Mouse (Mus musculus): Measurements from ENCODE around the gene Ugt1a7c. TPM values are rescaled to one million over a fixed set of nuclear protein-coding genes. Genes with fewer than 3 reads are reported as not detected.
"Not testable (repeated sequence)": the region's sequence is repeated elsewhere in the genome, so short reads cannot be mapped to it uniquely, and the experiment has no call there.

The Ugt1a7c gene
- polyA plus RNA-seq, 1 experiment from 2014 or later = 0.70 TPM

DNA sequence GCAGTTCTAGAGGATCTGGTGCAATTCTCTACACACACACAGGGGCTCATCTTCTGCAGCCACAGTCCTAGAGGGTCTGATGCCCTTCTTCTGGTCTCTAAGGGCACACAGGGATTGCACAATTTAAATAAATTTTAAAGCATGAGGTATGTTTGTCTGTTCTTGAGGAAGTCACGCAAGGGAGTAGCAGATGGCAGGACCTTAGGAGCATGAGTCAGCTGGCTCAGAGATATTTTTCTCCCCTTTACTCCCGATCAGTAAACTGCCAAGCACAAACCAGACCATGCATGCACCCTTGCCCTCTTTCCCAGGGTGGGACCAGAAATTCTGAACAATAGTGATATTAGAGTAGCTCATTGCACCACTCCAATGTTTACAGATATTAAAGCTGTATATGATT is 63.6 kb downstream of the Ugt1a7c start:
- Histone ChIP-seq H3K4me3 (replicated peaks) (no peak overlapping the region), H3K4me2 (no peak overlapping the region), H3K27ac (no peak overlapping the region), H3K4me1 (no peaks in the 10 kb centered on the region), H3K9ac (no peak overlapping the region), H3K36me3 (replicated peaks) (no peaks in the 10 kb centered on the region), H3K9me3 (no peaks in the 10 kb centered on the region), H3K27me3 (no peaks in the 10 kb centered on the region)
- no peak for ATAC-seq (ENCODE audit: low FRiP score)
- 95% methylated on average over 2 of the region's 2 CpGs for WGBS

- no peak within 1 kb of the TSS for H3K4me2 ChIP-seq
- no peak for ATAC-seq (ENCODE audit: low FRiP score)
- no peak within 1 kb of the TSS for H3K9ac ChIP-seq
- no peaks in the 10 kb centered on the region for H3K36me3 ChIP-seq (replicated peaks)
- 83% methylated on average over 5 of the region's 5 CpGs for WGBS
- H3K4me3 ChIP-seq (replicated peaks) = no peak within 1 kb of the TSS
- H3K9me3 ChIP-seq = no peaks in the 10 kb centered on the region
- H3K4me1 ChIP-seq = no peaks in the 10 kb centered on the region
- H3K27ac ChIP-seq = no peak within 1 kb of the TSS
- no peaks in the 10 kb centered on the region for H3K27me3 ChIP-seq
Measured at GRCm38 (mm10) chr1:88165711-88166110, 70.8 kb downstream of the Ugt1a7c start, which contains the start of gene Ugt1a5. Gene Ugt1a5 (plus strand): TSS chr1:88166012.

DNA sequence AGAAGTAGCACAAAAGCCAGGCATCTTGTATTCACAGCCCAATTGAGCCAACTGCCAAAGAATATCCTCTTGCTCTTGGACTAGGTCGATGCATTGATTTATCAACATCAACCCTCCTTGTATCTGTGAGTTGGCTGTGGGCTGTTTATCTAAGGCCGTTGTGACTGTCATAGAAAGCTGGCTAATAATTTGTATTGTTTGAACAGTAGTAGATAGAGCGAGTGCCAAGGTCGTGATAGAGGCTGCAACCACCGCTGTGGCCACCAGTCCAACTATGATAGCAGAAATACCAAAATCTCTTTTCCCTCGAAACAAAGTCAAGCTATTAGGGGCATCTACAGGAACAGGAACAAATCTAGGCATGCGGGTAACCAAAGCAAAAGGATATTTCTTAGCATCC is 77.3 kb downstream of the Ugt1a7c start:
- H3K4me2 ChIP-seq; H3K27me3 ChIP-seq; H3K27ac ChIP-seq; ATAC-seq (ENCODE audit: low FRiP score); H3K9ac ChIP-seq; H3K4me1 ChIP-seq; H3K9me3 ChIP-seq; H3K36me3 ChIP-seq (replicated peaks); H3K4me3 ChIP-seq (replicated peaks): not testable (repeated sequence)
- 84% methylated on average over 6 of the region's 7 CpGs for WGBS

DNA sequence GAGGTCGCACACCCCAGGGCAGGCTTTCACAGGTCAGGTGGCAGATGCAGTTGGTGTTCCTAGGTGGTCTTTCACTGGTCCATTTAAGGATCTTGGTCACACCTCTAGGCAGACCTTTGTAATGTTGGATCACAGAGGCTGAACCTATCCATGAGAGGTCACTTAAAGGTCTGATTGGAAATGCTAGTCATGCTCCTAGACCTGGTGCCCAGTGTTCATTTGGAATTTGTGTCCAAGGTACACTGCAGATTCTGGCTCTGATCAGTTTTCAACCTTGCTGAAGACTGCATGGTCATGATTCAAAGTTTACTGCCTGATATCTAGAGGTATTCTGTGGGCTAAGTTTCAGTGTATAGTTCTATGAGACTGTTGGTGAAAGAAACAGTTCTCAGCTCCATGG is 84.8 kb downstream of the Ugt1a7c start:
- Histone ChIP-seq H3K36me3 (replicated peaks) (no peaks in the 10 kb centered on the region), H3K4me3 (replicated peaks) (no peak overlapping the region), H3K9ac (no peak overlapping the region), H3K27me3 (no peaks in the 10 kb centered on the region), H3K4me1 (no peaks in the 10 kb centered on the region), H3K9me3 (peaks cover 14% of the 10 kb centered on the region), H3K27ac (no peak overlapping the region), H3K4me2 (no peak overlapping the region)
- WGBS = 77% methylated on average over 1 of the region's 1 CpGs
- no peak for ATAC-seq (ENCODE audit: low FRiP score)

DNA sequence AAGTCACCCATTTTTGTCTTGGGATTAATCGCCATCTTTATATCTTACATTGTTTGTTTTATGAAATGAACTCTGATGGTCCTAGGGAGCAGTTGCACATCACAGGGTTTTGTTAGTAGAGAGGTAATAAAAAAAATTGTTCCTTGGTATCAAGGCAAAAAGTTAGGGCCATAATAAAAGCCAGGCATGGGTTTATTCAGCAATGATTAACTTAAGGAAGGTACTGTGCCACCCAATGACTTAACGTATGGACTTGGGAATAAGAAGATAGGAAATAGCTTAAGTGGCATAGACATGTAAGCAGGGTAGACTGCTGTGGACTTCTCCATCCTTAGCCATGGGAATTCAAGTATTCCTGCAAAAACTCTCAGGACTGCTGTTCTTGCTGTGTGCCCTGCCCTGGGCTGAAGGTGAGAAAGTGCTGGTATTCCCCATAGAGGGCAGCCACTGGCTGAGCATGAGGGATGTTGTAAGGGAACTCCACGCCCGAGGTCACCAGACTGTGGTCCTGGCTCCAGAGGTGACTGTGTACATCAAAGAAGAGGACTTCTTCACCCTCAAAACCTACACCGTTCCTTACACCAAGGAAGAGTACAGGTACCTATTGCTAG is 91.6 kb downstream of the Ugt1a7c start:
- H3K27ac ChIP-seq = no peak overlapping the region
- H3K36me3 ChIP-seq (replicated peaks) = no peaks in the 10 kb centered on the region
- no peak overlapping the region for H3K9ac ChIP-seq
- H3K9me3 ChIP-seq = no peaks in the 10 kb centered on the region
- WGBS = 84% methylated on average over 5 of the region's 5 CpGs
- H3K4me1 ChIP-seq = no peaks in the 10 kb centered on the region
- ATAC-seq (ENCODE audit: low FRiP score) = no peak
- H3K4me3 ChIP-seq (replicated peaks) = no peak overlapping the region
- no peak overlapping the region for H3K4me2 ChIP-seq
- H3K27me3 ChIP-seq = no peaks in the 10 kb centered on the region

DNA sequence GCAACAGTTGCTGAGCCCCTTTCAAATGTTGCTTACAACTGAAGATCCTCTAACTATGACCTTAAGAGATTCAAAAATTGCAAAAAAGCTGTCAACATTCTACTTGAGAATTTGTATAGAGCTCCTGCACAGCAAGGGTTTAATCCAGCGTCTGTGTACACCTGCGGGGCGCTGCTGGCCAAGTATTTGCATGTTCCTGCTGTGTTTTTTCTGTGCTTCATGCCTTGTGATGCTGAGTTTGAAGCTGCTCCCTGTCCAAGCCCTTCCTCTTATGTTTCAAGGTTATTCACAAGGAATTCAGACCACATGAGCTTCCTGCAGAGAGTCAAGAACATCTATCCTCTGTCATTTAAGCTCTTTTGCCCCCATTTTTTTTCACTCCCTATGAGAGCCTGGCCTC is 97.3 kb downstream of the Ugt1a7c start:
- Histone ChIP-seq H3K36me3 (replicated peaks) (no peaks in the 10 kb centered on the region), H3K9ac (no peak overlapping the region), H3K4me3 (replicated peaks) (no peak overlapping the region), H3K4me1 (no peaks in the 10 kb centered on the region), H3K9me3 (no peaks in the 10 kb centered on the region), H3K27me3 (no peaks in the 10 kb centered on the region), H3K27ac (no peak overlapping the region), H3K4me2 (no peak overlapping the region)
- no peak for ATAC-seq (ENCODE audit: low FRiP score)
- WGBS = 70% methylated on average over 3 of the region's 3 CpGs

GRCm38 (mm10) chr1:88195687-88196086 is 100.8 kb downstream of the Ugt1a7c start:
- no peaks in the 10 kb centered on the region for H3K27me3 ChIP-seq
- H3K36me3 ChIP-seq (replicated peaks) = no peaks in the 10 kb centered on the region
- no peak overlapping the region for H3K4me2 ChIP-seq
- no peaks in the 10 kb centered on the region for H3K4me1 ChIP-seq
- H3K4me3 ChIP-seq (replicated peaks) = no peak overlapping the region
- no peak overlapping the region for H3K9ac ChIP-seq
- no peak overlapping the region for H3K27ac ChIP-seq
- no peaks in the 10 kb centered on the region for H3K9me3 ChIP-seq
- 94% methylated on average over 1 of the region's 1 CpGs for WGBS
- no peak for ATAC-seq (ENCODE audit: low FRiP score)

DNA sequence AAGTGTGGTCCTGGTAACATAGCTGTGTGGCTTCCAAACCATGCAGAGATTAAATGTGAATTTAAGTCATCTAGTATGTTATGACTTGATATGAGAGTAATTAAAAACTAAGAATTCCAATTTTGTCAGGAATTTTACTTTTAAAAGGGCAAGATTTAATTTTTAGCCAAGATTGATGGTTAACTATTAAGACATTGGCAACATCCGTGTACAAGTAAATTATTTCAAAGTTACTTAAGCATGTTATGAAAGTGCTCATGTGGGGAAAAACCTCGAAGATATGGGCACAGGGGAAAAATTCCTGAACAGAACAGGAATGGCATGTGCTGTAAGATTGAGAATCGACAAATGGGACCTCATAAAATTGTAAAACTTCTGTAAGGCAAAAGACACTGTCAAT is 102.6 kb downstream of the Ugt1a7c start:
- no peak overlapping the region for H3K4me3 ChIP-seq (replicated peaks)
- H3K4me2 ChIP-seq = no peak overlapping the region
- ATAC-seq (ENCODE audit: low FRiP score) = no peak
- 83% methylated on average over 3 of the region's 3 CpGs for WGBS
- no peaks in the 10 kb centered on the region for H3K27me3 ChIP-seq
- H3K9ac ChIP-seq = no peak overlapping the region
- no peaks in the 10 kb centered on the region for H3K9me3 ChIP-seq
- H3K4me1 ChIP-seq = no peaks in the 10 kb centered on the region
- no peaks in the 10 kb centered on the region for H3K36me3 ChIP-seq (replicated peaks)
- no peak overlapping the region for H3K27ac ChIP-seq

- peaks cover 2% of the 10 kb centered on the region; the same call in 1 of the 2 replicates for H3K4me1 ChIP-seq
- H3K27me3 ChIP-seq = no peaks in the 10 kb centered on the region
- H3K4me2 ChIP-seq = no peak overlapping the region
- no peaks in the 10 kb centered on the region for H3K36me3 ChIP-seq (replicated peaks)
- H3K27ac ChIP-seq = no peak overlapping the region
- H3K4me3 ChIP-seq (replicated peaks) = no peak overlapping the region
- H3K9me3 ChIP-seq = no peaks in the 10 kb centered on the region
- 78% methylated on average over 2 of the region's 2 CpGs for WGBS
- H3K9ac ChIP-seq = no peak overlapping the region
- ATAC-seq (ENCODE audit: low FRiP score) = no peak
Measured at GRCm38 (mm10) chr1:88199996-88200395, 105.1 kb downstream of the Ugt1a7c start.

DNA sequence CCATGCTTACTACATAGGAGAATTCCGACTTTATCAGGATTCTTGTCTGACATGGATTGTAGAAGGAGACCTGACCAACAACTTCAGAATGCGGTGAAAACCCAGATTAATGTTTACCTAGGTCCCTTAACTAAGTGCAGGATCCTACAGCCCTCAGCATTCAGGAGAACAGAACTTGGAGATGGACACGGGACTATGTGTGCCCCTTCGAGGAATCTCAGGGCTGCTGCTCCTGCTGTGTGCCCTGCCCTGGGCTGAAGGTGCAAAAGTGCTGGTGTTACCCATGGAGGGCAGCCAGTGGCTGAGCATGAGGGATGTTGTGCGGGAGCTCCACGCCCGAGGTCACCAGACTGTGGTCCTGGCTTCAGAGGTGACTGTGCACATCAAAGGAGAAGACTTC is 105.6 kb downstream of the Ugt1a7c start, which contains the start of gene Ugt1a2:
Gene Ugt1a2 (plus strand): TSS at position 146 of the 400 bp plus-strand sequence.
- no peaks in the 10 kb centered on the region for H3K9me3 ChIP-seq
- H3K27ac ChIP-seq = no peak within 1 kb of the TSS
- peaks cover 6% of the 10 kb centered on the region; the same call in 1 of the 2 replicates for H3K4me1 ChIP-seq
- WGBS = 90% methylated on average over 7 of the region's 7 CpGs
- H3K4me2 ChIP-seq = no peak within 1 kb of the TSS
- no peak within 1 kb of the TSS for H3K4me3 ChIP-seq (replicated peaks)
- ATAC-seq (ENCODE audit: low FRiP score) = no peak
- H3K27me3 ChIP-seq = no peaks in the 10 kb centered on the region
- no peaks in the 10 kb centered on the region for H3K36me3 ChIP-seq (replicated peaks)
- H3K9ac ChIP-seq = no peak within 1 kb of the TSS

GRCm38 (mm10) chr1:88205294-88205922 is 110.5 kb downstream of the Ugt1a7c start, which contains the start of gene Dnajb3:
Gene Dnajb3 (minus strand): TSS chr1:88205782.
- Histone ChIP-seq H3K36me3 (replicated peaks) (no peaks in the 10 kb centered on the region), H3K9me3 (no peaks in the 10 kb centered on the region), H3K27me3 (no peaks in the 10 kb centered on the region), H3K4me3 (replicated peaks) (peak within 1 kb of the TSS; percentile 48), H3K4me2 (peak within 1 kb of the TSS; percentile 71), H3K27ac (no peak within 1 kb of the TSS), H3K4me1 (peaks cover 6% of the 10 kb centered on the region; the same call in 1 of the 2 replicates), H3K9ac (peak within 1 kb of the TSS; percentile 61)
- WGBS = 5% methylated on average over 62 of the region's 62 CpGs
- peak; percentile 100 for ATAC-seq (ENCODE audit: low FRiP score)

DNA sequence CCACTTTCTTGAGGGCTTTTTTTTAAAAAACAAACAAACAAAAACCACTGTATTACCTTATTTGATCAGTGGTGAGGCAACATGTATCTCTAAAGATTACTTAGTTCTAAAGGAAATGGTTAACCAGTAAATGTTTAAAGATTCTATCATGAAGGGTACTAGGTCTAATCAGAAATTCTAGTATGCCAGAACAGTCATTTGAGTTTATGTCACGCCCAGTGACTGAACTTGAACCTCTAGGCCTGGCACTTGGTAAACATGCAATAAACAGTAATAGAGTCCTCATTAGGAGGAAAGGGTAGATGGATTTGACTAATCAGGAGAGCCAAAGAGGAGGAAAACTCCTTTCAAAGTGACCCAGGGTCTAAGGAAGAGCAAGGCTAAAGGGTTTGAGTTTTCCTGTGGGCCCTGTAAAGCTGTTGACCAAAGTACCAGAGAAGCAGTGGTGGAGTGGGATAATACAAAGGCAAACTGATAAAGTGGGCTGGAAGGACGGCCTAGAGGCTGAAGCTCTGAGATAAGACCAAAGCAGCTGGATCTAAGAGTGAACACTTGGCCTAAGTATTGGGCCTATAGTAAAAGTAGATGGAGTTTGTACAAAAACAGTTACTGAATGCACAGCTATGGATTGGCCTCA is 112.1 kb downstream of the Ugt1a7c start:
- Histone ChIP-seq H3K9ac (no peak overlapping the region), H3K4me2 (no peak overlapping the region), H3K9me3 (peaks cover 7% of the 10 kb centered on the region), H3K36me3 (replicated peaks) (no peaks in the 10 kb centered on the region), H3K27ac (no peak overlapping the region), H3K27me3 (no peaks in the 10 kb centered on the region), H3K4me3 (replicated peaks) (no peak overlapping the region), H3K4me1 (peaks cover 6% of the 10 kb centered on the region; the same call in 1 of the 2 replicates)
- no peak for ATAC-seq (ENCODE audit: low FRiP score)
- 81% methylated on average over 2 of the region's 2 CpGs for WGBS

All from forebrain, embryonic 12.5 days (tissue).